Mouse (Mus musculus): ENCODE data around the gene Tmem170b. TPM values are rescaled to one million over a fixed set of nuclear protein-coding genes. Genes with fewer than 3 reads are reported as not detected.

The Tmem170b gene
- total RNA-seq, 2 experiments from 2014 or later, result 18.9 to 27.3 TPM

Other genes with a start within 250 kb of the Tmem170b start
- 16.8 and 18.6 TPM in 2 replicates for gene Nedd9, start 118.5 kb upstream of the Tmem170b start, total RNA-seq (2015)
- gene Nedd9, start 118.5 kb upstream of the Tmem170b start, total RNA-seq (2017), result 19.7 and 23.1 TPM in 2 replicates
- 0.91 and 1.4 TPM in 2 replicates for gene Adtrp, start 241.8 kb downstream of the Tmem170b start, total RNA-seq (2015)
- 0.74 and 2.1 TPM in 2 replicates for gene Adtrp, start 241.8 kb downstream of the Tmem170b start, total RNA-seq (2017)

Data from megakaryocyte progenitor cell, adult 5-6 weeks (primary cell).